Mouse (Mus musculus): ENCODE data around the gene Slc13a5. TPM values are rescaled to one million over a fixed set of nuclear protein-coding genes. Genes with fewer than 3 reads are reported as not detected.

Gene Slc13a5
- polyA plus RNA-seq, 1 experiment from 2014 or later, result 0.04 TPM

DNA sequence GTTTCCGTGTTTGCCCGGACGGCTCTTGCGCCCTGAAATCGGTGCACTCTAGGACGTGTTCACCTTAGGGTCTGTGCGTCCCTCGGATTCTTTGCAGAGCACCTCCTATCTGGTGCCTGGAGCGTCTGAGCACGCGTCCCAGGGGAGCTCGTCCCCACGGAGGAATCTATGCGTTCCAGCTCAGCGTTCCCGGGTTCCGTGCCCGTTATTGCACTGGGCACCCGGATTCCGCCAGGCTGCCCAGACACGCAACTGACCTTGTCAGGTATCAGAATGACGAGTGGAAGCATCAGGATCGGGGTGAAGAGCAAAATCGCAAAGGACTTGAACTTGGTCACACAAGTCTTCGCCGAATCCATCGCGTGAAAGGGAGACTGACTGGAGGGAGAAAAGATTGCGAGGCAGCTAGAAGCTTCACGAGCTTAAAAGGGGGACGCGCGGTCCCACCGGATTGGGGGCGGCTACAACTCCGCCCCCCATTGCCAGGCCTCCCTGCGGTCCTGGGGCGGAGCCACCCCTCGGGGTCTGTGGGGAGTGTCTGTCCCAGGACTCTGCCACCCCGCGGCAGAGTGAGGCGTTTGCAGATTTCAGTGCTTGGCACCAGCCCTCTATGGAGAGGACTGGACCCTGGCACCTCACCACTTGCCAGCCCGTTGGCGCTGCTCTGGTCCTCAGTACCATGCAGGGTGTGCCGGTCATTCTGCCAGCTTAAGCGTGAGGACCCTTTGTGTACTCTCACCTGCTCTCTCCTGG is 639 bp downstream of the Slc13a5 start:
- Histone ChIP-seq H3K4me1 (replicated peaks; ENCODE audit: insufficient read depth, low read length) (peaks cover 7% of the 10 kb centered on the region; the same call in 1 of the 2 replicates), H3K27me3 (ENCODE audit: insufficient read depth, low read length) (peaks cover 18% of the 10 kb centered on the region), H3K4me3 (replicated peaks; ENCODE audit: low read depth, low read length) (peak overlapping the region; percentile 35), H3K27ac (no peak overlapping the region), H3K36me3 (ENCODE audit: insufficient read depth, low read length) (no peaks in the 10 kb centered on the region), H3K4me2 (ENCODE audit: low read length) (peak overlapping the region; percentile 75), H3K9ac (ENCODE audit: low read depth, low read length) (peak overlapping the region; percentile 27; the same call in 1 of the 2 replicates), H3K9me3 (replicated peaks; ENCODE audit: low read length) (no peaks in the 10 kb centered on the region)
- peak; percentile 66; the same call in 1 of the 2 replicates for ATAC-seq (replicated peaks; ENCODE audit: low FRiP score, low read depth)
- DNase-seq (ENCODE audit: low spot score), result peak; percentile 78
- WGBS, result 1% methylated on average over 46 of the region's 46 CpGs
- TF ChIP-seq CTCF (IDR thresholded peaks at IDR 0.05; ENCODE audit: low read depth), result peak; percentile 59

DNA sequence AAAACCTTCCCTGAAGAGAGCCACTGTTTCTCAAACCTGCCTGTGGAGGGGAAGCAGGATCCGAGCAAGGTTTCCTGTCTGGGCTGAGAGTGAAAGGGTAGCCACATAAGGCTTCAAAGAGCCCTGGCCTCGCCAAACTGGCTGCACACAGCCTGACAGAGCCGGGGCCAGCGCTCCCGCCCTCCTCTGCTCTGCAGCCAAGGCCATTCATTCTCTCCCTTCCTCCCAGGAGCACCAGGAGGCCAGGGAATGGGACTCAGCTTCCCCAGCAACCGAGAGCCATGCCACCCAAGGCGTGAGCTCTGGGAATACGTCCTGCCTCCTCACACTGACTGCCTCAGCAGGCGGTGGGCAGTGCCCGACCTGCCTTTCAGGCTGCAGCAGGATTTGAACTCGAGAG is 1.5 kb downstream of the Slc13a5 start:
- H3K4me1 ChIP-seq (replicated peaks; ENCODE audit: insufficient read depth, low read length), result peaks cover 7% of the 10 kb centered on the region; the same call in 1 of the 2 replicates
- H3K4me2 ChIP-seq (ENCODE audit: low read length), result no peak overlapping the region
- no peaks in the 10 kb centered on the region for H3K9me3 ChIP-seq (replicated peaks; ENCODE audit: low read length)
- no peaks in the 10 kb centered on the region for H3K36me3 ChIP-seq (ENCODE audit: insufficient read depth, low read length)
- DNase-seq (ENCODE audit: low spot score), result no peak
- WGBS, result 8% methylated on average over 11 of the region's 11 CpGs
- H3K27ac ChIP-seq, result no peak overlapping the region
- 0 out of 2 replicates have a peak overlapping the region, but pooled peaks have one; percentile 35 for H3K4me3 ChIP-seq (replicated peaks; ENCODE audit: low read depth, low read length)
- H3K9ac ChIP-seq (ENCODE audit: low read depth, low read length), result no peak overlapping the region
- no peak for TF ChIP-seq CTCF (IDR thresholded peaks at IDR 0.05; ENCODE audit: low read depth)
- no peak for ATAC-seq (replicated peaks; ENCODE audit: low FRiP score, low read depth)
- H3K27me3 ChIP-seq (ENCODE audit: insufficient read depth, low read length), result peaks cover 18% of the 10 kb centered on the region

DNA sequence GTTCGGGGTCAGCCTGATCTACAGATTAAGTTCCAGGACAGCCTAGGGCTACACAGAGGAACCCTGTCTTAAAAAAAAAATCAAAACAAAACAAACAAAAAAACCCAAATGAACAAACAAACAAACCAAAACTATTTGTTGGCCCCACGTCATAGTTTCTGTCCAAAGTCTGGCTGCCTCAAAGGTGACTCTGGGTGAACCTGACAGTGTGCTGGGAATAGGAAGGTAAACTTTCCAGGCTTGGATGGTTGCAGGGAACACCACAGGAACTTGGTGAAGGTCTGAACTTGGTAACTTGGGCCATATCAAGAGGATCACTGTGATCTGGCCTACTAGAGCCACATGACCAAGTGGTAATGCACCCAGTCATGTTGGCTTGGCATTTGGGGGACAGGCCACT is 10.6 kb downstream of the Slc13a5 start:
- H3K4me1 ChIP-seq (replicated peaks; ENCODE audit: insufficient read depth, low read length), result no peaks in the 10 kb centered on the region
- no peak overlapping the region for H3K27ac ChIP-seq
- H3K36me3 ChIP-seq (ENCODE audit: insufficient read depth, low read length), result no peaks in the 10 kb centered on the region
- no peaks in the 10 kb centered on the region for H3K27me3 ChIP-seq (ENCODE audit: insufficient read depth, low read length)
- H3K4me2 ChIP-seq (ENCODE audit: low read length), result no peak overlapping the region
- no peak overlapping the region for H3K9ac ChIP-seq (ENCODE audit: low read depth, low read length)
- no peak overlapping the region for H3K4me3 ChIP-seq (replicated peaks; ENCODE audit: low read depth, low read length)
- DNase-seq (ENCODE audit: low spot score) (no peak), ATAC-seq (replicated peaks; ENCODE audit: low FRiP score, low read depth) (no peak)
- H3K9me3 ChIP-seq (replicated peaks; ENCODE audit: low read length), result no peaks in the 10 kb centered on the region
- TF ChIP-seq CTCF (IDR thresholded peaks at IDR 0.05; ENCODE audit: low read depth), result no peak
- WGBS, result 64% methylated on average over 2 of the region's 2 CpGs

DNA sequence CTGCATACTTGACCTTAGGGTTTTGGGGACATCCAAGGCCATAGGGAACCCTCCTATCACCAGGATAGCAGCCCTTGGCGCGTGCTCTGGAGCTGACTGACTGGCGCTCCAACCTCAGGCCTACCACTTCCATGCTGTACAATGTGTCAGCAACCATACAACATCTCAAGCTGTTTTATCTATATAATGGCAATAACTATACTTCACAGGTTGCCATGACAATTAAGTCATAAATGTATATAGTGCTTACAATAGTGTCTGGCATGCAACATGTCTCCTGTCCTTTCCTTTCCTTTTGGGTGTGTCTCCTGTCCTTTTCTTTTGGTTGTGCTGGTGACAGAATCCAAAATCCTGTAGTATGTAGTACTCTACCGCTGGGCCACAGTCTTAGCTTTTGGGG is 11.4 kb downstream of the Slc13a5 start:
- H3K4me3 ChIP-seq (replicated peaks; ENCODE audit: low read depth, low read length), result no peak overlapping the region
- no peaks in the 10 kb centered on the region for H3K36me3 ChIP-seq (ENCODE audit: insufficient read depth, low read length)
- ATAC-seq (replicated peaks; ENCODE audit: low FRiP score, low read depth), result no peak
- no peaks in the 10 kb centered on the region for H3K4me1 ChIP-seq (replicated peaks; ENCODE audit: insufficient read depth, low read length)
- no peak for TF ChIP-seq CTCF (IDR thresholded peaks at IDR 0.05; ENCODE audit: low read depth)
- H3K27me3 ChIP-seq (ENCODE audit: insufficient read depth, low read length), result no peaks in the 10 kb centered on the region
- no peak for DNase-seq (ENCODE audit: low spot score)
- no peak overlapping the region for H3K4me2 ChIP-seq (ENCODE audit: low read length)
- no peaks in the 10 kb centered on the region for H3K9me3 ChIP-seq (replicated peaks; ENCODE audit: low read length)
- 95% methylated on average over 4 of the region's 4 CpGs for WGBS
- H3K9ac ChIP-seq (ENCODE audit: low read depth, low read length), result no peak overlapping the region
- no peak overlapping the region for H3K27ac ChIP-seq

DNA sequence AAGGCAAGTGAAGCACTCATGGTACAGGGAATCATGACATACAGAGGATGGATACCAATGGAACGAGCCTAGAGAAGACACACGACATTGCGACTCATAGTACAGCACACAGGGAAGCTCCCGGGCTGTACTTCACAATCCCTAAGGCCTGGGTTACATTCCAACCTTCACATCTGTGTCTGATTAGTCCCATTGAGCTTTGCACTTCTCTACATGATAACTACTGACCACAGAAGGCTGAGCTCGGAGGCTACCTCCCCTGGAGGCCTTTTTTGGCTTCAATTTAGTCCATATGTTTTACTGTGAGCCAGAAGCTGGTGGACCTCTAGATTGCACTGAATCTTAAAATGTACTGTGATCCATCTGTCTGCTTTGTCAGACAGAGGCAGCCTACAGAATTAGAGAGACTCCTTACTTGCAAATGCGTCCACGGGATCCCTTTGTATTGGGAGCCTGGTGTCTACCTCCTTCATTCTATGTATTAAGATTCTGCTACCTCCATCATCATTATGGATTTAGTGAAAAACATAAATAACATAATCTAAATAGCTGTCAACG is 21.7 kb downstream of the Slc13a5 start:
- WGBS, result 85% methylated on average over 8 of the region's 8 CpGs
- no peak overlapping the region for H3K9ac ChIP-seq (ENCODE audit: low read depth, low read length)
- no peak overlapping the region for H3K27ac ChIP-seq
- no peak overlapping the region for H3K4me3 ChIP-seq (replicated peaks; ENCODE audit: low read depth, low read length)
- no peak for DNase-seq (ENCODE audit: low spot score)
- no peaks in the 10 kb centered on the region for H3K4me1 ChIP-seq (replicated peaks; ENCODE audit: insufficient read depth, low read length)
- H3K4me2 ChIP-seq (ENCODE audit: low read length), result no peak overlapping the region
- no peaks in the 10 kb centered on the region for H3K27me3 ChIP-seq (ENCODE audit: insufficient read depth, low read length)
- TF ChIP-seq CTCF (IDR thresholded peaks at IDR 0.05; ENCODE audit: low read depth), result no peak
- no peak for ATAC-seq (replicated peaks; ENCODE audit: low FRiP score, low read depth)
- H3K9me3 ChIP-seq (replicated peaks; ENCODE audit: low read length), result no peaks in the 10 kb centered on the region
- H3K36me3 ChIP-seq (ENCODE audit: insufficient read depth, low read length), result no peaks in the 10 kb centered on the region

DNA sequence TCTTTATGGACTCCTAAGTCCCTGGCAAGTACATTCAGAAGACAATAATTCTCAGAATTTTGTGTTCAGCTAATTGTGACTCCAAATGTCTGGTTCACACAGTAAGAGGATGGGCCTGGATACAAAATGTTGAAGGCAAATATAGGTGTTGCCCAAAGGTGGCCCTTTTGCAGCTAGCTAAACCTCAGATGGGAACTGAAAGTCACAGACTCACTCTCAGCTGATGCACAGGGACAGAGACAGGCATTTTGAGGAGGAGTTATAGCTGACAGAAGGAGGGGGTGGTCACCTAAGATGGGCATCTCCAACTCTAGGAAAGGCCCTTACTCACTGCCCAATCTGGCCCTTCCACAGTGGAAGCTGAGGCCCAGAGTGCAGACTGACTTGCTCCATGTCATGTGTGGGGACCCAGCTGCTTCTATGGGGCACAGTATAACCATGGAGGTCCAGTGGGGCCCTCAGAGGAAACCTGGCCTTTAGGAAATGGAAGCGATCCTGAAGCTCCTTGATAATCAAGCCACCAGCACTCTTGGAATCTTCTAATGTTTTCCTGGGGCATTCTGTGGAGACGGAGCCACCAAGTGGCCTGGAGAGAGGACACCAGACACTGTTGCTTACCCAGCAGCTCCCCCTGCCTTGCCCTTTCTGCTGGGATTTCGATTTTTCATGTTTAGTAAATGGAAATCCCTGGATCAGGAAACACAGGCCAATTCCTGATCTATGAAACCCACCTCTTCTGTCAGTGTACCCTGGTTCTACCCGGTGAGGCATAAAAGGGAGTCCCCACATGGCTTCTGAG is 26.8 kb downstream of the Slc13a5 start:
- H3K27ac ChIP-seq, result no peak overlapping the region
- H3K9me3 ChIP-seq (replicated peaks; ENCODE audit: low read length), result no peaks in the 10 kb centered on the region
- ATAC-seq (replicated peaks; ENCODE audit: low FRiP score, low read depth) (no peak), DNase-seq (ENCODE audit: low spot score) (no peak)
- H3K36me3 ChIP-seq (ENCODE audit: insufficient read depth, low read length), result no peaks in the 10 kb centered on the region
- H3K4me3 ChIP-seq (replicated peaks; ENCODE audit: low read depth, low read length), result no peak overlapping the region
- no peaks in the 10 kb centered on the region for H3K27me3 ChIP-seq (ENCODE audit: insufficient read depth, low read length)
- no peaks in the 10 kb centered on the region for H3K4me1 ChIP-seq (replicated peaks; ENCODE audit: insufficient read depth, low read length)
- peak; percentile 13; the same call in 1 of the 2 replicates for TF ChIP-seq CTCF (IDR thresholded peaks at IDR 0.05; ENCODE audit: low read depth)
- WGBS, result 73% methylated on average over 4 of the region's 4 CpGs
- H3K4me2 ChIP-seq (ENCODE audit: low read length), result no peak overlapping the region
- no peak overlapping the region for H3K9ac ChIP-seq (ENCODE audit: low read depth, low read length)

Data from kidney, postnatal 0 days (tissue).